9 mouse cellular contexts compared by ENCODE assay signal in genomic region chr17:11092900-11093299, GRCm38 (mm10).
DNase-seq lines count a peak whose midpoint lies in the region; ATAC-seq and TF ChIP-seq lines count a peak whose summit lies in the region.
"Had no signal": no experiment of that assay in that cellular context is flagged by ENCODE, and none has a peak within 500 bp of the region (broad histone marks: within the 10 kb centered on the region; RNA-seq: fewer than 3 reads in every experiment).

No protein-coding gene starts in this region.

- no peaks in the 10 kb centered on the region for H3K36me3 ChIP-seq in ES-Bruce4 (ENCODE audit: control insufficient read depth, insufficient read depth, low read length, poor library complexity, severe bottlenecking)
- no peaks in the 10 kb centered on the region for H3K36me3 ChIP-seq in embryonic facial prominence, embryonic 15.5 days
- no peaks in the 10 kb centered on the region for H3K36me3 ChIP-seq in intestine, postnatal 0 days (ENCODE audit: control insufficient read depth, insufficient read depth)
- H3K36me3 ChIP-seq: G1E had no signal

- no peak overlapping the region for H3K9ac ChIP-seq in ES-Bruce4 (ENCODE audit: low read depth, poor library complexity, severe bottlenecking)
- H3K9ac ChIP-seq in embryonic facial prominence, embryonic 15.5 days: no peak overlapping the region
- no peak overlapping the region for H3K9ac ChIP-seq in intestine, postnatal 0 days (ENCODE audit: low read depth, low read length)

- TF ChIP-seq POLR2A in ES-Bruce4 (IDR thresholded peaks at IDR 0.05; ENCODE audit: insufficient read depth, low read length): no peak

- no peaks in the 10 kb centered on the region for H3K4me1 ChIP-seq in ES-Bruce4 (ENCODE audit: control insufficient read depth, insufficient read depth, low read length)
- H3K4me1 ChIP-seq in embryonic facial prominence, embryonic 15.5 days: peaks cover 8% of the 10 kb centered on the region; the same call in 1 of the 2 replicates
- H3K4me1 ChIP-seq in intestine, postnatal 0 days (replicated peaks; ENCODE audit: control insufficient read depth, insufficient read depth, low read length): no peaks in the 10 kb centered on the region

- DNase-seq in frontal cortex, postnatal 25 days (ENCODE audit: low spot score in 2 of 2): no peak
- peak; percentile 21 for DNase-seq in lung, postnatal 36 days
- DNase-seq in ovary, adult 18-20 months (ENCODE audit: low spot score): no peak
- no peak for DNase-seq in spleen, adult 12 weeks (ENCODE audit: low spot score)

- TF ChIP-seq CTCF in ES-Bruce4 (IDR thresholded peaks at IDR 0.05; ENCODE audit: low read depth, low read length): no peak
- no peak for TF ChIP-seq CTCF in intestine, postnatal 0 days (IDR thresholded peaks at IDR 0.05; ENCODE audit: low read depth)

- peak; percentile 62; the same call in 1 of the 2 replicates for ATAC-seq in frontal cortex, adult (ENCODE audit: low TSS enrichment)
- 0 out of 2 replicates have a peak, but pooled peaks have one; percentile 39 for ATAC-seq in embryonic facial prominence, embryonic 15.5 days (ENCODE audit: insufficient number of reproducible peaks, low FRiP score, low TSS enrichment, low read depth)
- peak; percentile 88 for ATAC-seq in intestine, postnatal 0 days

- H3K9me3 ChIP-seq in ES-Bruce4 (replicated peaks; ENCODE audit: control insufficient read depth, insufficient read depth, low read length, poor library complexity, severe bottlenecking): peaks cover 25% of the 10 kb centered on the region
- H3K9me3 ChIP-seq in embryonic facial prominence, embryonic 15.5 days (replicated peaks): no peaks in the 10 kb centered on the region
- no peaks in the 10 kb centered on the region for H3K9me3 ChIP-seq in intestine, postnatal 0 days (ENCODE audit: control insufficient read depth)
- H3K9me3 ChIP-seq: G1E had no signal

- TF ChIP-seq EP300 in ES-Bruce4 (IDR thresholded peaks at IDR 0.05; ENCODE audit: insufficient read depth, low read depth, low read length): peak; percentile 98

- H3K27me3 ChIP-seq in ES-Bruce4 (ENCODE audit: control insufficient read depth, insufficient read depth, low read length, poor library complexity, severe bottlenecking): no peaks in the 10 kb centered on the region
- peaks cover 5% of the 10 kb centered on the region; the same call in 1 of the 2 replicates for H3K27me3 ChIP-seq in embryonic facial prominence, embryonic 15.5 days
- H3K27me3 ChIP-seq in intestine, postnatal 0 days (replicated peaks; ENCODE audit: control insufficient read depth, insufficient read depth, low read length): no peaks in the 10 kb centered on the region

- 24% methylated on average over 6 of the region's 6 CpGs for WGBS in embryonic facial prominence, embryonic 15.5 days
- 33% methylated on average over 6 of the region's 6 CpGs for WGBS in intestine, postnatal 0 days

- H3K4me3 ChIP-seq in ES-Bruce4 (ENCODE audit: low read depth, low read length): no peak overlapping the region
- no peak overlapping the region for H3K4me3 ChIP-seq in embryonic facial prominence, embryonic 15.5 days (replicated peaks)
- H3K4me3 ChIP-seq in intestine, postnatal 0 days (ENCODE audit: low read depth, low read length): no peak overlapping the region

- peak overlapping the region; percentile 98 for H3K27ac ChIP-seq in ES-Bruce4 (ENCODE audit: insufficient read depth, low read length)
- no peak overlapping the region for H3K27ac ChIP-seq in embryonic facial prominence, embryonic 15.5 days (replicated peaks)
- H3K27ac ChIP-seq in intestine, postnatal 0 days (ENCODE audit: low read depth, low read length): no peak overlapping the region

- no peak overlapping the region for H3K4me2 ChIP-seq in embryonic facial prominence, embryonic 15.5 days (replicated peaks)
- no peak overlapping the region for H3K4me2 ChIP-seq in intestine, postnatal 0 days (replicated peaks; ENCODE audit: low read depth)
